Mouse (Mus musculus): ENCODE data around the gene Uevld. TPM values are rescaled to one million over a fixed set of nuclear protein-coding genes. Genes with fewer than 3 reads are reported as not detected.
"Not testable (repeated sequence)": the region's sequence is repeated elsewhere in the genome, so short reads cannot be mapped to it uniquely, and the experiment has no call there.

Uevld gene
- polyA plus RNA-seq, 2 experiments from 2014 or later, result 7.5 to 9.0 TPM

DNA sequence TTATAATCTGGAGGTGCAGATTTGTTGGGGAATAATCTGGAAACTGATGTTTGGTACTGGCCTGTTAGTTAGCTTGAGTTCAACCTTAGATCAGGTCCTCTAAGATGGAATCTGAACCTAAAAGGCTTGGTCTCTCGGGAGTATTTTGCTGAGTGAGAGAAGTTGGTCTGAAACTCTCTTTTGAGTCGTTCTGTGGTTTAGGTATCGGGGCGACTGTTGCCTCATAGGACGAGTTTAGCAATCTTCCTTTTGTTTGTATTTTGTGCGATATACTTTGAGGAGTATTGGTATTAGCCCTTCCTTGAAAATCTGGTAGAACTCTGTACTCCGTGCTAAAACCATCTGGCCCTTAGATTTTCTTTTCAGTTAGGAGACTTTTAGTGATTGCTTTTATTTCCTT is 5.7 kb upstream of the Uevld start:
- ATAC-seq, result no peak

DNA sequence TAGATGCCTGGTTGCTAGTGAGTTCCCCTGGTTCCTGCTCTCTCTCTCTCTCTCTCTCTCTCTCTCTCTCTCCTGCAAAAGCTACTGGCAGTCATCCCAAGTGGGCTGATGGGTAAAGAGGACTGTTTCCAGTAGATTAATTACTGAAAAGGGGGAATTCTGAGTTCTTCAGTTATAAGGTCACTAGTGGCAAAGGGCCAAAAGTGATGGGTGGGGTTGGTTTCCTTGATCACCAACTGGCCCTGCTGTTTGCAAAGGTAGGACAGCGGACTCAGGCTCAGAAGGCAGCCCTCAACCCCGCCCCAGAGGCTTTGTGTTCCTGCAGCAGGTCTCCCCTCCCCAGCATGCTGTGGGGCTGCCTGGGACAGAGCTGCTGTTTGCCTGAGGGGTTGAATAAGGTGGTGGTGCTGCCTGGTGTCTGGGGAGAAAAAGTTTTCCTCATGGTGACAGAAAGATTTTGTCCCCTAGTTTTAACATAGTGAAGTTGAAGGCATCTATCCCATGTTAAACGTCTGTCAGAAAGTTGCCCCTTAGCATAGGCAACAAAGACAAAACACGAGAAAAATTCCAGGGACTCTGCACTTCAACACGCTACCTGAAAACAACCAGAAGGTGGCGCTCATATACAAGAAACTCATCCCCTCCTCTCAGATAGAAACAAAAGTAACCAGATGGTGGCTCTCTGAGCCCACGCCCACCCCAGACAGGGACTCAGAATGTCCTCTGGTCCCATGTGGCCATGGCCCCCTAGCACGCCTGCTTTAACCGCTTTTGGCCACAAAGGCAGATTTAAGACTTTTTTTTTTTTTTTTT is 4.7 kb upstream of the Uevld start:
- ATAC-seq, result peak; percentile 76

DNA sequence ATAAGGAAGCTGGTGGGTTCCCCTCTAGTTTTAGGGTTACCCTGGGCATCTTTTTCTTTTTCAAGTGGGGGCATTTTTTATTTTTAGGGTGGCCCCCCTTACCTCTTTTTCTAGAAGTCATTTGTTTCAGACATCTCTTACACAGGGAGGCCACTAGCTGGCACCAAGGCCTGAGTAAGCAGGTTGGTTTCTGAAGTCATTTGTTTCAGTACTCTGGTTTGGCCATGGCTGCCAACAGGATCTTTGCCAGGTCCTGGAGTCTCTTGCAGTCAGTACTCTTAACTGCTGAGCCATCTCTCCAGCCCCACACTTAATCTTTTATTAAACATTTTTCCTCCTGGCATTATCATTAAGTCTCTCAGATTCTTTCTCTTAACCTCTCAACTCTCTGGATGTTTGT is 3.8 kb upstream of the Uevld start:
- no peak for ATAC-seq

DNA sequence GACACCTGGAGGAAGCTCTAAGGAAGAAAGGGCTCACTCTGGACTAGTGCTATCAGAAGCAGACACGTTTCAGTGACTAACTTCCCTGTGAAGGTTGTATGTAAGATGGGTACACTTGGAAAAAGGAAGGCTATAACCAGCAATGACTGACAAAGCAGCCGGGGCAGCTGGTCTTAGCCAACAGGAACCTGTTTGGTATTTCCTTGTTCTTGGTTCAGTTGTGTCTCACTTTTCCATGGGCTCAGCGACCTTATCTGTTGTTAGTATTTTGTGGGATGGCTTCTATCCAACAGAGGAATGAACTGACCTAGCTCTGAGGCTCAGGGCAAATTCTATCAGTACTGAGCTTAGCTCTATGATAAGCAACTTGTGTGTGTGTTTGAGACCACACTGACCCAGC is 2.7 kb upstream of the Uevld start:
- no peak for ATAC-seq

DNA sequence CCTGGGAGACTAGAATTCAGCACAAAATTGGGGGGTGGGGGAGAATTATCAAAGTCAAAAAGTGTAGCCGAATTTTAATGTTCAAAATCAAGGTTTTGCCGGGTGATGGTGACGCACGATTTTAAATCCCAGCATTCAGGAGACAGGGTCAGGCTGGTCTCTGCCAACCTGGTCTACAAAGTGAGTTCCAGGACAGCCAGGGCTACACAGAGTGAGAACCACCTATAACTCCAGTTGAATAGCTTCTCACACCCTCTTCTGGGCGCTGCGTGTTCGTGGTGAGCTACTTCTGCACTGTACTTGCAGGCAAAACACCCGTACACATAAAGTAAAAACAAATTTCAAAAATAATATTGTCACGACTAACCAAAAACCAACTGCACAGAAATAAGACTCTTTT is 526 bp upstream of the Uevld start:
- ATAC-seq, result no peak

DNA sequence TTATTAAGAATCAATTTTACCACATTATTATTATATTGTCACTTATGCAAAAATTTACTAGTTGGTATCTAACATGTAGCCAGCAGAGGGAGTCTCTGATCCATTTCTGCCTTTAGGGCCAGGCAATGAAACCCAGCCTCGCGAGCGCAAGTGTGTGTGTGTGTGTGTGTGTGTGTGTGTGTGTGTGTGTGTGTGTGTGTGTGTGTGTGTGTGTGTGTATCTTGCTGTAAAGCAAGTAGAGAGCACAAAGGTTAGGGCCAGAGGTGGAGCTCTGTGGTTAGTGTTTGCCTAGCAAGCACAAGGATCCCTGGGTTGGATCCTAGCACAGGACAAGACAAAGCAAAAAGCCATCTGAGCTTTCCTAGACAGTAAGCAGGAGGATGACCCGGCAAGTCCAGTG is 22.5 kb downstream of the Uevld start:
- peak; percentile 54 for ATAC-seq

DNA sequence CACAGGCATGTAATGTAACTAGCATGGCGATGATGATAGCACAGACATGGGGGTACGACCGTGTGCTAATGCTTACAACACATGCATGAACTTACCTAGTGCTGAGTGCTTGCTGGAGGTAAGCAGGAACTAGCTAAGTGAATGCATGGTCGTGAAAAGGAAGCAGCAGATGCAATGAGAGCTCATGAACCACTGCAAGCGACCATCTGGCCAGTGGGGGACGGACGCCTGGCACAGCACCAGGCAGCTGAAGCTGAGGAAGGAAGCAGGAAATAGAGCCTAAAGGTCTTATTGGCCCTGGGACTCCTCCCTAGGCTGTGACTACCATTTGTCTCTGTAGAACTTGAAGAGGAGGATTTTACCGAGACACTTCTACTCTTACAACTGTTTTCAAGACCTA is 23.5 kb downstream of the Uevld start:
- no peak for ATAC-seq

DNA sequence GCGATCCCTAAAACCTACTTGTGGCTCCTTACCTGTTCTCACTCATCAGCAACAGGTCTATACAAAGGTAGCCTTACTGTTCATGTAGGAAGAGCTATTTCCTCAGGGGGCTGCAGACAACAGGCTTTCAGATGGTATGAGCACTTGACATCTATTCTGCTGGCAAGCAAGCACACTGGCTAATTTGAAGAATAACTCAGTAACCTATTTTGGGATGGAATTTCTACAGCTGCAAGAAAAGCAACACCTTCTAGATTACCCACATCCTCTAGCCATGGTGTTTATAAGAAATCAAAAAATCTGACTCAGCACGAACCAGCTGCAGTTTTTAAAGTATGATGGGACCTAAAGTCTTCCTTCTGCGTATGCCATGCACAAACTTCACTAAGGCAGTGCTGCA is 27.0 kb downstream of the Uevld start:
- ATAC-seq, result no peak

DNA sequence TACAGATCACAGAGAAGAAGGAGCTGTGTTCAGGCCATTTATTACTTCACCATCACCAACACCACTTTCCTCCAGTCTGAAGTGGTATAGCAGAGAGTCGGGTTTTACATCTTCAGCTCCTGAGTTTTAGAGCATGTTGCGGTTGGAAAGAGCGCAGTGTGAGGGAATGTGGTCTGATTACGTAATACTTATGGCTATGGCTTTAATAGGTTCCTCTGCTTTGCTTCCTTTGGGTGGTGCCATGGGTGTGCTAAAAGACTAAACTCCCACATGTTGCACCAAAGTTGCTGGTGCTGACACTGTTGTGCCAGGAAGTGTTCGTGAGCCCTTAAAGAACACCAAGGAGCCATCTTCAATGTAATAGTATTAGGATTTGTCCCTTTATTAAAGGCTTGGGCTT is 30.0 kb downstream of the Uevld start:
- no peak for ATAC-seq

DNA sequence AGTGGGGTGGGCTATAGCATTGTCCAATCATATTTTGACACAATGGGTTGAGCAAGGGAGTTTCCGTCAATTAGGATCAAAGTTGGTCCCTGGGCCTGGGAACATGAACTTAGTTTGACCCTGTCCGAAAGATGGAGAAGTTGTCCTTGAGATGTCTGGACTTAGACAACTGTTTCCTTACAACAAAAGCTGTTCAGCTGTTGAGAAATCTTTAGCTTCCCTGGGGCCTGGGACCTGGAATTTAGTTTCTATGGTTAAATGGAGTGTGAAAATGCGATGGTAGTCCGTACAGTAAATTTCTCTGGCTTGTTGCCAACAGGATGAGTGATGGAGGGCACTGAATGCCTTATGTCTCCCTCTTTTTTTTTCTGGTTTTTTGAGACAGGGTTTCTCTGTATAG is 36.3 kb downstream of the Uevld start:
- no peak for ATAC-seq

DNA sequence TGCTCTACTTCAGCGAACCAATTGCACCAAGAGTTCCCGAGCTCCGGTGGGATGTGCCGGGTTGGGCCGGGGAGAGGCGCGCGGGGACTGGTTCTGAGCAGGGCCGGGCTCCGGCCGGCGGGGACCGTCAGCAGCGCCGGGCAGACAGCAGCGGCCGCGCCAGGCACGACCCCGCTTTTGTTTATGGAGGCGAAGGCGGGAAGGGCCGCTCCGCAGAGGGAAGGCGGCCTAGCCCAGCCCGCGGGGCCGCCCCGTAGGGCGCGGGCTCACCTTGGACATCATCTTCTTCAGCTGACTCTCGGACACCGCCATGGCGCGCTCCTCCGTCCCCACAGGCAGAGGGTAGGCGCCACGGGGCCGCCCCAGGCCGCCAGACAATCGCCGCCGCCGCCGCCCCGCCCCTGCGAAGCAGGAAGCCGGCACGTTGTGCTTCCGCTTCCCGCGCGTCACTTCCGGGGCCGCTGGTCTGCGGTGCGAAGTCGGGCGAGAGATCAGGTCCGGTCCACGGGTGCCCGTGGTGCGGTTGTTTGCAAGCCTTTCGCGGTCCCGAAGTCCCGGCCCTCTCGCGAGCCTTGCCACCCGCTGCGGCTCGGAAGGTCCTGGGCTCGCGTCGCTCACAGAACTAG is 38.7 kb downstream of the Uevld start, which contains the start of gene Tsg101:
Gene Tsg101 (minus strand): TSS at position 419 of the 626 bp plus-strand sequence.
- ATAC-seq, result peak; percentile 94

DNA sequence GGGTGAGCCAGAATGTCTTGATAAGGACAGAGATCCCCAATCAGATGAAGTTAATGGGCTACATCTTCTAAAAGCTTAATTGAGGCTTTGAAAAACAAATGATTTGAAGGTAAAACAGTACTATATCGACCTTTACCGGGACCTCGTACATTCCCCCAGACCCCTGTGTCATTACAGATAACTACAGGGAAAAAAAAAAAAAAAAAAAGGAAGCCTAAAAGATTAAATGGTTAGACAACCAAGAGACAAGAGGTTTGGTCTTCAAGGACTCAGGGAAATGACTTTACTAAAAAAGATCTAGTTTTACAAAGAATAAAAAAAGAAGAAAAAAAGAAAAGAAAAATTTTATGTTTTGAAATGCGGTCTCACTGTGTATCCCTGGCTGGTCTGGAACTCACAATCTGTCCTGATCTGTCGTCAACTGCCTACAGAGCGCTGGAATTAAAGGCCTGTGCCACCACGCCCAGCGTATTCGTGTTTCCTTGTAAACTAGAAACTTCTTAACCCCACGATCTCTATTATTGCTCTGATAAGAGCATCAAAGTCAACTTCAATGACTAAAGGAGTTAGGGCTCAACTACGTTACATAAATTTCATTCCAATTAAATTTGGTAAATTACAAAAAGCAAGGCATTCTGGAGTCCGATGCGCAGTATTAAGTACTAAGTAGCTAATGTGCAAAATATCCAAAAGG is 39.5 kb downstream of the Uevld start:
- ATAC-seq, result no peak

DNA sequence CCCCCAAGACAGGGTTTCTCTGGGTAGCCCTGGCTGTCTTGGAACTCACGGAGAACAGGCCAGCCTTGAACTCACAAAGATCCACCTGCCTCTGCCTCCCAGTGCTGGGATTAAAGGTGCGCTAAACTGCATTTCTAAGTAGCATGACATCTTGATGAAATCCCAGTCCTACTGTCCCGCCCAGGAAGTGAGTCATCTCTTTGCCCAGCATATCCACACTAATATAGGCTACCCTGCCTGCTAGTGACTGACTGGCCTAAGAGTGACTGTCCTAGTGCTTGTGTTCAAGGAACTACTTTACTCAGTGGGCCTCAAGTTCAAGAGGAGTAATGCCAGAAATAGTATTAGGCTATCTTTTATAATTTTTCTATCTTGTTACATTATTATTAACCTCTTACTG is 42.0 kb downstream of the Uevld start:
- no peak for ATAC-seq

DNA sequence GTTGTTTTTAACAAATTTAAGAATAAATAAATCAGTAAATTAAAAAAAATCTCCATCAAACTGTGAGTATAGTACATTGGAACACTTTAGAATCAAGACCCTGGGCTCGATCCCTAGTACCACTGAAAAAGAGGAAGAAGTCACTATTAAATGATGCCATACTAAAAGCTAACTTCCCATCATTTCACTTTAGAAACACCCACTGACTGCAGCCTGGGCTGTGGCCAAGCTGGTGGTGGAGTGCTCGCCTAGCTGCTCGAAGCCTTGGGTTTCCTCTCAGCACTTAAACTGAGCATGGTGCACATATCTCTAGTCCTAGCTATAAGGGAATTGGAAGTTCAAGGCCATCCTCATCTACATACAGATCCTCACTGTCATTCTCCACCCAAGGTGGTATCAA is 47.1 kb downstream of the Uevld start:
- ATAC-seq, result no peak

DNA sequence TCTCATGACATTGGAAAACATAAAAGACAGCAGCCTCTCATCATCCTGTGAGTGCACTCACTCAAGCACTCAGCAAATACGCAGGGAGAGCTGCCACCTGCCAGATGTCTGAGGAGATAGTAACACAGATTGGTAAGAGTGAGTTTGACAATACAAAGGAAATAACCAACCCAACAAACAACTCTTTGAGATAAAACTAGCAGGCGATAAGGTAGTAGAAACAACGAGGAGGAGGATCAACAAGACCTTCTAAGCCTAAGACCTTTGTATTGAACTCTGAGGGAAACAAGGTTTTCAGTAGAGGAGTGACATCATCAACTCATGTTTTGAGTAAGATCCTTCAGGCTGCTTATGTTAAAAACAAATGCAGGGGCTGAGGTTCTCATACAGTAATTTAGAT is 59.0 kb downstream of the Uevld start:
- peak; percentile 69 for ATAC-seq

DNA sequence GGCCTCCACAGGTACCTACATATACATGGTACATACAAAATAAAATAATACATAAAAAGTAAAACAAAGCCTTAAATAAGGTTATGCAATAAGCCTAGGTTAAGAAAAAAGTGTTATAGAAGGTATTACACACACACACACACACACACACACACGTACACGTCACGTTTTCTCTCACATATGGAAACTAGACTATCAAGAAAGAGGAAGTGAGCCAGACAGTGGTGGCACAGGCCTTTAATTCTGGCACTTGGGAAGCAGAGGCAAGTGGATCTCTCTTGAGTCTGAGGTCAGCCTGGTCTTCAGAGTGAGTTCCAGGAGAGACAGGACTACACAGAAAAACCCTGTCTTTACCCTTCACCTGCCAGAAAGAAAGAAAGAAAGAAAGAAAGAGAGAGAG is 62.8 kb downstream of the Uevld start:
- no peak for ATAC-seq

DNA sequence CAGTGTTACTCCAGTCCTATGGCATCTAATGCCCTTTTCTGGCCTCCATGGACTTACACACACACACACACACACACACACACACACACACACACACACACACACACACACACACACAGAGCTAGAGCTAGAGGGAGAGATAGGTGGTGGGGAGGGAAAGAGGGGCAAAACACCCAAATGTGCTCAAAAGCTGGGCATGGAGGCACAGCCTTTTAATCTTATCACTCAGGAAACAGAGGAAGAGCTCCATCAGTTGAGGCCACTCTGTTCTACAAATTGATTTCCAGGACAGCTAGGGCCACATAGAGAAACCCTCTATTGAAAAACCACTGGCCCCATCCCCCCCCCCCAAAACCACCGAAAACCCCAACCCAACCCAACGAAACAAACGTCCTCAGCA is 75.0 kb downstream of the Uevld start:
- no peak for ATAC-seq

DNA sequence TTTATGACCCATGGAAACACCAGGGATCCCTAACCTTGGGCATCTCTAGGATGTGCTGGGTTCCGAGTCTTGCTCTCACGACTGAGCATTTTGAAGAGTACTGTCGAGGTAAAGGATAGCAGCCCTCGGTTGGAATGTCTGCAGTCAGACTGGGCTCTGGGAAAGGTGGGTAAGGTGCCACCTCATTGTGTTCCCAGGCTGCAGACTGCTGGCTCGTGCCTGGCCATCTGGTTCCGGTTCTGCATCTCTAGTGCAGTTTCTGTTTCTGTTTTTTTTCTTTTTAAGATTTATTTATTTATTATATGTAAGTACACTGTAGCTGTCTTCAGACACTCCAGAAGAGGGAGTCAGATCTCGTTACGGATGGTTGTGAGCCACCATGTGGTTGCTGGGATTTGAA is 76.4 kb downstream of the Uevld start:
- ATAC-seq, result not testable (repeated sequence)

DNA sequence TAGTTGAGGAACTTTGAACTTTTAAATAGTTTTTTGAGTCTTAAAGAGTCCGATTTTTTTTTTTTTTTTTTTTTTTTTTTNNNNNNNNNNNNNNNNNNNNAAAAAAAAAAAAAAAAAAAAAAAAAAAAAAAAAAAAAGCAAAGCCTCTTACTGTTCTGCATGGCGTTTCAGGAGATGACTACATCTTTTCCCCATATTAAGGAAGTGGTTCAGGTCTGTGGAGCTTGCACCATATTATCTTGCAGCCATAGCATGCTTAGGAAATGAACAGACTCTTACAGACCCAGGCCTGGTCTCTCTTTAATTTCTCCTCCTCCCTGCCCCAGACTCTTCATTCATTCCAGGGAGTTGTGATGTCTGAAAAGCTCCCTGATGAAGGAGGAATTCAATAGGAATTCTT is 77.3 kb downstream of the Uevld start:
- no peak for ATAC-seq

DNA sequence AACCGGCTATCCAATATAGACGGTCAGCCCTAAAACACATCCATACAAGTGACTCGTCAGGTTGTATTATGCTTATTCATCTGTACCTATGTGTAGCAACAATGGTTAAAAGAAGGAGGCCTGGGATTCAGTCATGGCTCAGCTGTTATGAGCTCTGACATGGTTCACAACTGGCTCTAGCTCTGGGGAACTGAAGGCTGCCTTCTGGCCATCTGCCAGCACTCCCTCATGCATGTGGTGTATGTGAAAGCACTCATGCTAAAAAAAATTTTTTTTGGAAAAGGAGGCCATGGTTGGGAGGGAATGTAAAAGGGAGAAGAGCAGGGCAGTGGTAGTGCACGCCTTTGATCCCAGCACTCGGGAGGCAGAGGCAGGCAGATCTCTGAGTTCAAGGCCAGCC is 78.5 kb downstream of the Uevld start:
- no peak for ATAC-seq

DNA sequence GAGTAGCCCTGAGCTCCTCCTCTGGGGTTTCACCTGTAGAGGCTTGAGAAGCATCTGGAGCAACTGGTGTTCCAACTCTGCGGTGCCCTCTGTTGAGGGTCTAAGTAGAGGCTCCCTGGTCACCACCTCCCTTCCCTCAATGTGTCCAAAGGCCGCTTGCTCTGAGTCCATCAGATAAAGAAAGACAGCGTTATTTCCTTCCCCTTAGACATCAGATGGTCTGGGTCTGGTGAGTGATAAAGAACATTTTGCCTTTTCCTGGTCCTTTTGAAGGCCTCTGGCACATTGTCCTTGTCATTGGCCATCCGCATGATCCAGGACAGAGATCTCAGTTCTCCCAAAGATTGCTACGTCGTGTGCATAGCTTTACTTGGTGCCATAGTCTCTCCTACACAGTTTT is 81.1 kb downstream of the Uevld start:
- no peak for ATAC-seq

DNA sequence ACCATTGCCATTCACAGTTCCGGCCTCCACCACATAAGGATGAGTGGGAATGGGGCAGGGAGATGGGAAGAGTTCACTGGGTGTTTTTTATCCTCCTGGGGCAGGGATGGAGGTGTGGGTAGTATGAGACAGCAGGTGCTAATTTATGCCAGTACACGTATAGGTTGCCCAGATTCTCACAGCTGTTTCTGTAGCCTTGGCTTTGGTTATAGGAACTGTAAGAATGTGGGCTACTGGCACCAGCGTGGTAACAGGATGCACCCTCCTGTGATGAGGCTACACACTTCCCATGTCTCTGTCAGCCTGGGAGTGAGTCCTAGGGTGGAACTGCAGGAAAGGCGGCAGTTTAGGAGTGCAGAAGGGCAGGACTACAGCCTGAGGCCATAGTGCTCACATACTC is 81.5 kb downstream of the Uevld start:
- no peak for ATAC-seq

Data from CD4-positive, CD25-positive, alpha-beta regulatory T cell, adult 4 months (primary cell).